Mouse (Mus musculus): Measurements from ENCODE around the gene Trak1. TPM values are rescaled to one million over a fixed set of nuclear protein-coding genes. Genes with fewer than 3 reads are reported as not detected.
A peak's percentile ranks its signal among the peaks of the same experiment; 100 is the strongest.

Gene Trak1
- total RNA-seq, 2 experiments from 2014 or later = 156 to 204 TPM

DNA sequence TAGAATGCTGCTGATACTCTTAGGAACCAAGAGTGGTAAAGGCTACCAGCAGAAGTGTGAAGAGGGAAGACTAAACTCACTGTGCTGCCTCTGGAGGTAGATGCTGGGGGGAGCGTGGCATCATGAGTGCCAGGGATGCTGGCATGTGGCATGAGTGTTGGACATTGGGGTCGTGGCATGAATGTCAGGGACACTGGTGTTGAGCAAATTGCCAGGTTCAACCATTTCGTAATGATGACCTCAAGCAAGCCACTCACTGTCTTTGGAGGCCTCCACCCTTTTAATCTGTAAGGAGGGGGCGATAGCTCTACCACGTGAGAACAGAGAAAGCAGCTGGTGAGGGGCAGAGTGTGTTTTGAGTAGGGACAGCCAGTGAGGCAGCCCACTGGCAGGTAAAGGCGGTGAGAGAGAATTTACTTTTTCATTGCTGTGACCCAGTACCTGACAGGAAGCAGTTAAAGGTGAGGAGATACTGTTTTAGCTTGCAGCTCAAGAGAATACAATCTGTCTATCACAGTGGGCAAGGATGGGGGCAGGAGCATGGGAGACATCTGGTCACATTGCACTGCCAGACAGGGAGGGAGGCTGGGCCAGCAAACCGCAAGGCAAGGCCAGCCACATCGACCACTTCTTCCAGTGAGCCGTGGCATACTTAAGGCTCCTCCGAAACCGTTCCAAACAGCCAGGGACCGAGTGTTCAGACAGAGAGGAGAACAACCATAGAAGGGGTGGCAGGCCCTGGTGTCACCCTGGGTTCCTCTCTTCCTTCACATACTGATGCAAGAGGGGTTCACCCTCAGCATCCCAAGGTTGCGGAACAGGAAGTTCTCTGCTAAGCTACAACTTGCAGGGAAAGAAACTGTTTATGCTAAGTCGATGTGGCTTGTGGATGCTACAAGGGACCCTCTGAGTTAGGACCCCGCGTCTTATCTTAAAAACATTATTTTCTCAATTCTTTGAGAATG lies 178.5 kb downstream of the Trak1 start:
- intact Hi-C loops (cut with DNase I) = loop anchor here (5.0 kb wide), 1 partner anchor 202 kb away; no protein-coding TSS in a partner anchor
- Histone ChIP-seq H3K4me3 (no peak overlapping the region), H3K27ac (no peak overlapping the region)
- TF ChIP-seq CTCF (IDR thresholded peaks at IDR 0.05) = no peak
- DNase-seq = no peak

DNA sequence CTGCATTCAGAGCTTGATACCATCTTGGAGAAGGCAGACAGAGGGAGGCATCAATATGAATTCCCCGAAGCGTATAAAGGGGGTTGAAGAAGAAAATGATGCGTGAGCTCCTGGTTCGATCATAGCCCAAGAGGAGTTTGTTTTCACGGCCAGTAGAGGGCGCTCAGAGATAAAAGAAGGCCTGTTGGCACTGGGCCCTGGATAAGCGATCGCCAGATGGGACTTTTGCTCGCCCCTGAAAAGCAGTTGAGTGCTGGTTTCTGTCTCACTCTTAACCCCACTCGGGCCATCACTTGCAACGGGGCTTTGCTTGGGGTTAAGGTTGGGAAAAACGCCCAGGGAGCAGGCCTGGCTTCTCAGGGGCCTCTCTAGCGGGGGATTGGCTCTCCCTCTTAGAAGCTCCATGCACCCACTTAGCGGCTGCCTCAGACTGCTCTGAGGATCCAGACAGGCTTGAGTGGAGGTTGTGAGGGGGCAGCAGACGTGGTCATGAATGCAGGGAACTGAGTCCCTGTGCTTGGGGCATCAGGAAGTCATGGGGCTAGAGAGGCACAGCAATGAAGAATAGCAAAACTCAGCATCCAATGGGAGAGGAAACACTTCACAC lies 180.1 kb downstream of the Trak1 start:
- Histone ChIP-seq H3K4me3 (peak overlapping the region; percentile 59), H3K27ac (no peak overlapping the region)
- peak; percentile 83 for DNase-seq
- intact Hi-C loops (cut with DNase I) = loop anchor here (5.0 kb wide), 1 partner anchor 200 kb away; no protein-coding TSS in a partner anchor
- peak; percentile 88 for TF ChIP-seq CTCF (IDR thresholded peaks at IDR 0.05)

DNA sequence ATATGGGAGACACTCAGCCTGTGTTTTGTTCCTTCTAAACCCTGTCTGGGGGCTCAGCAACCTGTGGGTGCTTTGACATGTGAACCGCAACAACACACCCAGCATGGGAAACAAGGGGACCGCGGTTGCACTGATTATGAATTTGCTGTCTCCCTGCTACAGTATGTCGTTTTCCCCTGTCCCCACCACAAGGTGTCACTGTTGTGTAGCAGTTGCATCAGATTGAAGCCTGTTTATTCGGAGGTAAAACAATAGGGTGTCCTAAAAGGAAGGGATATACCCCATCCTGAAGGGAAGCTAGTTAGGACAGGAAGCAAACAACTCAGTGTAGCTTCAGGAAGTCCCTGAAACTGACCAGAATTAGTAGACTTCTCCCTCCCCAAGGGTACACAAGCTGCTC lies 182.2 kb downstream of the Trak1 start:
- peak; percentile 85 for TF ChIP-seq CTCF (IDR thresholded peaks at IDR 0.05)
- H3K27ac ChIP-seq = no peak overlapping the region
- intact Hi-C loops (cut with DNase I) = loop anchor here (1.0 to 5.0 kb wide), 2 partner anchors 126 to 198 kb away; no protein-coding TSS in a partner anchor
- no peak overlapping the region for H3K4me3 ChIP-seq
- DNase-seq = peak; percentile 67

DNA sequence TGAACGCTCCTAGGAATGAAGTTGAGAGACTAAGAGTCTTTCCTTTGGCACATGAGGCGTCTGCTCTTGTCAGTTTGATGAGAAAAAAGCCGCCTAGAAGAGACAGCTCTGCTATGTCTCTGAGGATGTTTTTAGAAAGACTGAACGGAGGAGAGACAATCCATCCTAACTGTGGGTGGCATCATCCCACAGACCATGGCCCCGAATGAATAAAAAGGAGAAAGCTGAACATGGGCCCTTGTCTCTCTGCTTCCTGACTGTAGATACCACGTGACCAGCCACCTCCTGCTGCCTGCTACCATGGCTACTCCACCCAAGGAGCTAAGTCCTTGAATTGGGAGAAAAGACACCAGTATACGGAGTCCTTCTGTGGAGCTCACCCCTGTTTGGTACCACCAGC lies 189.9 kb downstream of the Trak1 start:
- intact Hi-C loops (cut with DNase I) = no loop called here
- no peak for TF ChIP-seq CTCF (IDR thresholded peaks at IDR 0.05)
- Histone ChIP-seq H3K4me3 (no peak overlapping the region), H3K27ac (no peak overlapping the region)
- no peak for DNase-seq

DNA sequence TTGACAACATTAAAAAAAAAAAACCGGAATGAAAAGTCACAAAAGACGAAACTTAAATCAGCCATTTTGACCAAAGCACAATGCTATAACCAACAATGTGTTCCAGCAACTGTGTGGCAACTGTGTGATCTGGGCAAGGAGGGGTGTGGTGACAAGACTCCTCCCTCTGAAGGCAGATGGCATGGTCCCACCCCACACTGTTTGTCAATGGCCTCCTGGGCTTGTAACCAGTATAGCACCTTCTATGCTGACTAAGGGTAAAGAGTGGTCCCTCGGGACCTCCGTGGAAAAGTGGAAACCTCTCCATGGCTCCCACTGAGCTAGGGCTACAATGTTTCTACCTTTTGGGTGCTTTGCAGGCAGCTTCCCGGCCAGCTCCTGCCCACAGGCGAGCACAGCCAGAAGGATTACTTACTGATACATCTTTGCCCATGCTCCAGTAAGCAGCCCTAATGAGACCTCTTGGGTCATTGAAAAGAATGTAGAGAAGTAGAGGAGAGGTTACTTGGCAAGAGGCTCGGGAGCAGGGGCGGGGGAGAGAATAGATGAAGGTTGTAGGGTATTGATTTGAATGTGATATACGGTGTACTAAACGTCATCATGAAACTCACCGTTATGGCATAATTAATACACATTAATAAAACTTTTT lies 194.4 kb downstream of the Trak1 start:
- no peak for TF ChIP-seq CTCF (IDR thresholded peaks at IDR 0.05)
- intact Hi-C loops (cut with DNase I) = no loop called here
- no peak overlapping the region for H3K4me3 ChIP-seq
- DNase-seq = no peak
- H3K27ac ChIP-seq = no peak overlapping the region

DNA sequence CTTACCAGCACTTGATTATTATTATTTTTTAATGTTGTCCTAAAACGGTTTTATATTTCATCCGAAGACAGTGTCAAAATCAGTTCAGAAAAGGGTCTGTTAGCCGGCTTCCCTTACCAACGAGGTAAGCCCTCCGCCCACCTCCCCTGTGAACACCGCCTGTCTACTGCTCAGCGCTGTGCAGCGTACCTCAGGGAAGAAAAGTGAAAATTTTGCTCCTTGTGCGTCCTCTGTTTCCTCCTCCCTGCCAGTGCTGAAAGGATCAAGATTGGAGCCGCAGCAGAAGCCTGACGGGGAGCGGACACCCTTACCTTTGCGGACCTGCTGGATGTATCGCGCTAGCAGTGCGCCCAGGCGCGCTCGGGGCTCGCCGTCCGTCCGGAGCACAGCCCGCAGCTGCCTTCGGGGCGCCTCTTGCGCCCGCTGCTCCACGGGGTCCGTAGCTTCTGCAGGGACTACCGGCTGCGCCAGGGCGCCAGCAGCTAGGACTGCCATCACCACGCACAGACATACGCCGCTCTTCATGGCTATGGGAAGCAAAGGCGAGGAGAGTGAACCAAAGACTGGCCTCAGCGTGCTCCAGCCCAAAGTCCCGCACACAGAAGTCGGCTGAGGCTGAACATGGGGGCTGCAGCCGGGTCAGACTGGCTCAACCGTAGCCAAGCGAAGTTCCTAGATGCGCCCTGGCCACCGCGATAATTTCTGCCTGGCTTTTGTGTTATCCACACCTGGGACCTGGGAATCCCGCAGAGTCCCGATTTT lies 196.9 kb downstream of the Trak1 start:
- TF ChIP-seq CTCF (IDR thresholded peaks at IDR 0.05) = no peak
- Histone ChIP-seq H3K27ac (no peak overlapping the region), H3K4me3 (peak overlapping the region; percentile 4)
- no peak for DNase-seq
- intact Hi-C loops (cut with DNase I) = no loop called here

DNA sequence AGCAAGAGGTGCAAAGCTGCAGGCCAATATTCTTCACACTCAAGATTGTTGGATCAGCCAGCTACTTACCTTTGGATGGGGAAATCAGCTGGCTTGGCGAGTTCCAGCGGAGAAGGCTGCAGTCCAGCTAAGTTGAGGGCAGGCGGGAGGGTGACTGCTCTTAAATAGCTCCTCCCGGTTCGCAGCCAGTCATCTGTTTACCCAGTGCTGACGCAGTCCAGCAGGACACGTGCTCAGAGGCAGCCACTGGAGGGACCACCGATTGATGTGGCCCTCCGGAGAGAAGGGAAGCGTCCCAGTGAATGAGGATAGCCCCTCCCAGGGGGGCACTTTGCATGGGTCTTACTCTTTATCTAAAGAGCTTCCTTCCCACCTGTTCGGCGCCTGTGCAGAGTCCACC lies 198.2 kb downstream of the Trak1 start, which contains the start of gene Cck:
Gene Cck, minus strand, starts transcription at position 166 of the 400 bp plus-strand sequence.
- no peak for TF ChIP-seq CTCF (IDR thresholded peaks at IDR 0.05)
- H3K27ac ChIP-seq = no peak within 1 kb of the TSS
- intact Hi-C loops (cut with DNase I) = no loop called here
- DNase-seq = peak; percentile 76
- peak within 1 kb of the TSS; percentile 60 for H3K4me3 ChIP-seq

DNA sequence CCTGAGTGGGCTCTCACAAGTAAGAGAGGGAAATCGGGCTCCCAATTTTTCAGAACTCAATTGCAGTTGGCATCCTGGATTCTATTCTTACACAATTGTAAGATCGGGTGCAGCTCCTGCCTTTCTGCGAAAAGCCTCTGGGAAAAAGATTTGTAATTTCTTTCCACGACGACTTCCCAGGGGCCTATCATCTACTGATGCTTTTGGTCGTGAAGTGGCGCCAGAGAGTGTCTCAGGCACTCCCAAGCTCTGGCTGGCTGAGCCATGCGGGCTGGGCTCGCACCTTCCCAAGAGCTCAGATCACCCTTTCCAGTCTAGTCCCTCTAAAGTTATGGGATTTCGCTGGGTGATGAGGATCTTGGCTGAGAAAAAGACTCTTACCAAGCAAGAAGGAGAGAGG lies 198.8 kb downstream of the Trak1 start:
- Histone ChIP-seq H3K4me3 (peak overlapping the region; percentile 60; the same call in 1 of the 2 replicates), H3K27ac (no peak overlapping the region)
- no peak for TF ChIP-seq CTCF (IDR thresholded peaks at IDR 0.05)
- intact Hi-C loops (cut with DNase I) = no loop called here
- DNase-seq = no peak

DNA sequence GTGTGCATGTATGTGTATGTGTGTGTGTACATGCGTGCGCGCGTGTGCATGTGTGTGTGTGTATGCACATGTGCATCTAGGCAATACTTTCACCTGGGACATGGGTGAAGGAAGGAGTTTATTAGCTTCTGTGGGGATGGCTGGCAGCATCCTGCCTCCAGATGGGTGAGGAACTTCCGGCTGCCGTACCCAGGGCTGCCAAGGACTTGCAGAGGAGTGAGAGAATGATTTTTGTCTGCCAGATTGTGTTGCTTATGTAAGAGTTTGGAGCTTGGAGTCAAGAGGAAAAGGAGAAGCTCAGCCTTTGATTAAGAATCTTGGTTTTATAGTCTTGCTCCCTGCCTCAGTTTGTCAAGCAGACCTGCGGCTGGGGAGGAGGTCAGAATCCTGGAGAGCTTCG lies 208.0 kb downstream of the Trak1 start:
- intact Hi-C loops (cut with DNase I) = no loop called here
- DNase-seq = no peak

DNA sequence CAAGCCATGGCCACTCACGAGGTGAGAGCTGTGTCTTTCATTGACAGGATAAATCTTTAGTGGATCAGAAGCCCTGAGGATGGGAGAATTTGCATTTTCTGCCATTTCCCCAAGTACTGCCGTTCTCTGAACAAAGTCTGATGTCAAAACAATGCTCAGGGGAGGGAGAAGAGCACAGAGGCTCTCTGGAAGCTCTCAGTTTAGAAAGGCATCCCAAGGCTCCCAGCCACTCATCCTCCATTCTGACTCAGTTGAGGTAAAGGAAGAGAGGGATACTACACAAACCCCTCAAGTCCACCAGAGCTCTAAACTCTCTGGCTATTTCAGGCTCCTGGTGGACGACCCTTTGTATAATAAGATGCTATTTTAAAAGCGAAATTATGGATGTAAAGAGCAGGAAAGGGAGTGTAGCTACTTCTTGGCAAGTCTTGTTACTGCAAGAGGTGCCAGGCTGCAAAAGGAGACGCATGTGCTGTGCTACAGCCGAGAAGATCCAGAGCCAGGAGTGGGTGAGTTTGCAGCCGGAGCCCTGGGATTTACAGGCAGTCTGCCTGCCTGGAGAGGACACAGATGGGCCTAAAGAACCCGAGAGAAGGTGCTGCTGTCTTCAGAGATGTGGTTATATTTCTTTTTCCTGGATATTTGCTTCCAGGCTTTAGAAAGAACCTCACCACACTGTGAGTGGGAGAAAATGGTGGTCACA lies 209.3 kb downstream of the Trak1 start:
- intact Hi-C loops (cut with DNase I) = no loop called here
- TF ChIP-seq CTCF (IDR thresholded peaks at IDR 0.05) = no peak

More for the DNA sequence above, 208.0 kb downstream of the Trak1 start:
- no peak overlapping the region for H3K27ac ChIP-seq
- TF ChIP-seq CTCF (IDR thresholded peaks at IDR 0.05) = no peak
- no peak overlapping the region for H3K4me3 ChIP-seq

DNA sequence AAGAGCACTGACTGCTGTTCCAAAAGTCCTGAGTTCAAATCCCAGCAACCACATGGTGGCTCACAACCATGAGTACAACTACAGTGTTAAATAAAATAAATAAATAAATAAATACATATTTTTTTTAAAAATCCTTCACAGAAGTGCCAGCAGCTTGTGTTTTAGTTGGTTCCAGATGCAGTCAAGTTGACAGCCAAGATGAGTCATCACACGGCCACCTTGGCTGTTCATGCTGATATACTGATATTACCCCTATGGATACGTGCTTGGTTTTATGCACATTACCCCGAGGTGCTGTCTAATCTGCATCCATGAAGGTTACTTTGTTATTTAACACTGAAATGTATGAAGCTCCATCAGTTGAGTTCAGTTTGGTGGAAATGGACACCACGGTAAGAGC lies 214.6 kb downstream of the Trak1 start:
- intact Hi-C loops (cut with DNase I) = no loop called here
- no peak for DNase-seq
- TF ChIP-seq CTCF (IDR thresholded peaks at IDR 0.05) = no peak
- no peak overlapping the region for H3K4me3 ChIP-seq
- no peak overlapping the region for H3K27ac ChIP-seq

More for the DNA sequence above, 209.3 kb downstream of the Trak1 start:
- no peak overlapping the region for H3K4me3 ChIP-seq
- DNase-seq = no peak
- no peak overlapping the region for H3K27ac ChIP-seq
